Mouse (Mus musculus): ENCODE results near the gene Frmpd3.

The Frmpd3 gene

GRCm38 (mm10) chrX:140456751-140457491 is 114.9 kb downstream of the Frmpd3 start:
- DNase-seq: no peak

DNA sequence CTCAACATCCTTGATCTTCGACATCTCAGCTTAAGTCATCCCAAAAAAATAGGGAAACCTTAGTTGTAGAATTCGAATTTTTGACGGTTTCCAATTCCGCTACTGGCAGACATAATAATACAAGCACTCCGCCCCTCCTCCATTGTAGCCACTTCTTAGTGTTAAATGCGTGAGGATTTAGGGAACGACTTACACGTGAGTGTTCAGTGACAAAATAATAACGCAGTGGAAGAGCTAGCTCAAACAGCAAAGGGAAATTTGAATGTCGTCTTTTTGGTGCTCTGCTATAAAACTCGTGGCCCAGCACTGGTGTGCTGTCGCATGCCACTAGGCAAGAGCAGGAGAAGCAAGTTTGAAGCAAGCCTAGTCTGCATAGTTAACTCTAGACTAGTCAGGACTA is 115.4 kb downstream of the Frmpd3 start:
- peak in 1 of 2 experiments; percentile 5 for DNase-seq

DNA sequence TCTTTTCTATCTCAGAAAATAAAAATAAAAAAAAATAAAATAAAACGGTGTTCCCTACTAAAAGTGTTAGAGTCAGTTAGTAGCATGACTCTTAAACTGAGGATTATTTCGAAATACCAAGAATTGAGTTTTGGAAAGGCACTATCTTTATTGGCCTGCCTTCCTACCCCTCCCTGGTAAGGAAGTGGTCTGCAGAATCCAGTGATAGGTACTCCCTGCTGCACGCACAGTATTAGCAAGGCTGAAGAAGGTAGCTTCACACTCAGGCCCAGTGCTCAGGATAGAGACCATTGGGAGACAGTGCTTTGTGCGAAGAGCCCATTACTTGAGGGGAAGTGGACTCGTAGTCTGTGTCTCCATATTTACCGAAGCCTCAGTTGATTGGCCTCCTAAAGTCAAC is 136.2 kb downstream of the Frmpd3 start:
- DNase-seq: no peak

DNA sequence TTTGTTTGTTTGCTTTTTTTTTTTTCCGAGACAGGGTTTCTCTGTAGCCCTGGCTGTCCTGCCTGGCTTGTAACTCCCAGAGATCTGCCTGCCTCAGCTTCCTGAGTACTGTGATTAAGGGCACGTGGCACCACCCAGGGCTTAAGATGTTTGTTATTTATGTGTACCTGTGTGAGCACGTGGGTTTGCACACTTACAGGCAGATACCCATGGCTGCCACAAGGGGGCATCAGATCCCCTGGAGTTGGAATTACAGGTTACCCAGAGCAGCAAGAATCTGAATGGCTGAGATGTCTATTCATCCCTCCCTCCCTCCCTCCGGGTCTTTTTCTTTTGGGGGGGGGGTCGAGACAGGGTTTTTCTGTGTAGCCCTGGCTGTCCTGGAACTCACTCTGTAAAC is 137.1 kb downstream of the Frmpd3 start:
- peak; percentile 20 to 45 for DNase-seq

All from cerebellum, adult 18-20 months (tissue).